Mouse (Mus musculus) hindbrain, embryonic 12.5 days (tissue): ENCODE results near the gene Sorcs1. TPM values are rescaled to one million over a fixed set of nuclear protein-coding genes. Genes with fewer than 3 reads are reported as not detected.

Experiments
- ATAC-seq: fragments of 200-750 bp; cut with Nextera tagmentation; 2 replicates; pipeline ENCODE4 v1.8.0; 2017; ENCODE audit warnings: moderate TSS enrichment; ENCODE audit not compliant: low FRiP score
- H3K27ac ChIP-seq: fragments of 300-500 bp; sonication (generic); 2 replicates; pipeline ENCODE4 v1.5.1; 2016; ENCODE audit warnings: mild to moderate bottlenecking
- H3K27me3 ChIP-seq: fragments of 300-500 bp; sonication (generic); 2 replicates; pipeline ENCODE4 v1.6.1; 2016; ENCODE audit warnings: mild to moderate bottlenecking
- H3K36me3 ChIP-seq: fragments of 300-500 bp; sonication (generic); 2 replicates; pipeline ENCODE4 v1.6.1; 2016; ENCODE audit warnings: mild to moderate bottlenecking
- H3K4me1 ChIP-seq: fragments of 300-500 bp; sonication (generic); 2 replicates; pipeline ENCODE4 v1.6.1; 2016
- H3K4me2 ChIP-seq: fragments of 300-500 bp; sonication (generic); replicated peaks from 2 replicates; pipeline ENCODE4 v1.6.1; 2016; ENCODE audit warnings: mild to moderate bottlenecking
- H3K4me3 ChIP-seq: fragments of 300-500 bp; sonication (generic); 2 replicates; pipeline ENCODE4 v1.5.1; 2016; ENCODE audit warnings: mild to moderate bottlenecking
- H3K9ac ChIP-seq: fragments of 300-500 bp; sonication (generic); 2 replicates; pipeline ENCODE4 v1.6.1; 2016; ENCODE audit warnings: mild to moderate bottlenecking, moderate library complexity
- H3K9me3 ChIP-seq: fragments of 300-500 bp; sonication (generic); replicated peaks from 2 replicates; pipeline ENCODE4 v1.6.1; 2016; ENCODE audit warnings: mild to moderate bottlenecking
- WGBS: fragments of 180-500 bp; shearing (Covaris S2); methylation state at CpG from one replicate; pipeline ENCODE4 v1.1.7; 2016; 5-methylcytosine and 5-hydroxymethylcytosine counted together
- polyA plus RNA-seq: library from polyadenylated mRNA; unstranded; fragments of >200 nt; fragmentation: Nextera tagmentation; extraction: Ambion mirVana; gene quantifications from 2 replicates; pipeline ENCODE4 v1.2.1, GENCODE M21; 2016

Sorcs1 gene
- polyA plus RNA-seq, 1 experiment from 2014 or later, result 11.4 TPM

DNA sequence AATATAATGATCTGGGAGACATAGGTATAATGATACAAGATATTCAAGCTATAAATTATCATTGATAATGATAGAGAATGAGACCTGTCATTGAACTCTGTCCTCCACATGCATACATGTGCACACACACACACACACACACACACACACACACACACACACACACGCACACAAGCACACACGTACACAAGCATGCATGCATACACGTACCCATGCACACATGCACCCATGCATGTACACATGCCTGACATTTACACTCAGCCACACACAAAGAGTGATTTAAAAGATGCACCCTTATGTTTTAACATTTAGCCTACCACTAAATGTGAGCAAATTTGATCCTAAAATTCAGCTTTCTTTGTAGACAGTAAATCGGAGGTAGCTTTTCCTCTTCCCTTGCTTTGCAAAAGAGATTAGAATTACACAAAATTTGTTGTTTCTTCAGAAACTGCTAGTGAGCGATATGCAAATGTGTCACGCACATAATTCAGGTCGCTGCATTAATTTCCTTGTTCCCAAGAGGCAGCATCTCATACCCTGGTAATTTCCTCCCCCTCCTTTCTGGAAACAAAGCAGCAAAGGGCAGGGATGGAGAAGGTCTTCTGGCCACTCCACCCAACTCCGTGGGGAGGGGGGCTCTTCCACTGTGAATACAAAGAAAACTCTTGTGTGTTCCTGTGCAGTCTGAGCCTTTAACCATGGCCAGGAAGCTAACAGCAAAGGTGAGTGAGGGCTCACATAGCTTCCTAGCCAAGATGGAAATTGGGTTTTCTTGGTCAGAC lies 38.0 kb downstream of the Sorcs1 start:
- peak overlapping the region; percentile 0 for H3K27ac ChIP-seq
- H3K27me3 ChIP-seq, result no peaks in the 10 kb centered on the region
- no peak overlapping the region for H3K4me2 ChIP-seq
- 59% methylated on average over 8 of the region's 8 CpGs for WGBS
- peaks cover 8% of the 10 kb centered on the region for H3K4me1 ChIP-seq
- H3K36me3 ChIP-seq, result no peaks in the 10 kb centered on the region
- no peaks in the 10 kb centered on the region for H3K9me3 ChIP-seq
- no peak overlapping the region for H3K4me3 ChIP-seq
- ATAC-seq, result peak; percentile 71; the same call in 1 of the 2 replicates
- no peak overlapping the region for H3K9ac ChIP-seq

DNA sequence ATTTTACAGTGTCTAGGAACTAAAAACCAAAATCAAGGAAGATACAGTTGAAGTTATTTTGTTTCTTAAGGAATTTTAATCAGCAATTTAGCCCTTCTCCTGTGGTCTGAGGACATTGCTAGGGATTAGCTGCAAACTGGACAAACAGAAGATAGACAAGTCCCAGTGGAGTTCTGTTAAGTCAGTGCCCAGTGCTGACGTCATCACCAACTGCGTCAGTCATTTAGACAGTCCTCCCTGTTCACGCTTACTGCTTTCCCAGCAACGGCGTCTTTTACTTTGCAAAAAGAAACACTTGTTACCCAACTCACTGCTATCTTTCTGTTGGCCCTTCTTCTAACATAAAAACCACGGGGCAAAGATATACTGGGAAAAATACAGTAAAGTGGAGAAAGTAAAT lies 40.3 kb downstream of the Sorcs1 start:
- Histone ChIP-seq H3K4me2 (no peak overlapping the region), H3K27ac (no peak overlapping the region), H3K4me3 (no peak overlapping the region), H3K27me3 (no peaks in the 10 kb centered on the region), H3K36me3 (no peaks in the 10 kb centered on the region), H3K9ac (no peak overlapping the region), H3K4me1 (peaks cover 8% of the 10 kb centered on the region), H3K9me3 (no peaks in the 10 kb centered on the region)
- ATAC-seq, result no peak
- 66% methylated on average over 6 of the region's 6 CpGs for WGBS

DNA sequence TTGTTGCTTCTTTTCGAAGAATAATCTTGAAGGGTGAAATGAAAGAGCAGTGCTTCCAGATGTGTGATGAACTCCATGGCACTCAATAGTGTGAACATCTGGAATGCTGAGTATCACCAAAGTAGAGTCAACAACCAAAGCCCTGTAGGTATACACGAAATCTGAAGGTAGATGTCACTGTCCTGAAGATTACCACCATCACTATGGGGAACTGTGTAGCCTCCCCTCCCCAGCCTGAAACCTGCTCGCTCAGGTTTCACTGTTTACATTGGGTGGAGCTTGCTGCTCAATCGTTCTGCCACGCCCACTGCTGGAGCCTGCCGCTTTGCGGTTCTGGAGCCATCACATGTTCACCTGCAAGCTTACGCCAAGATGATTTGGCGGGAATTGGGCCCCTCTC lies 64.4 kb downstream of the Sorcs1 start:
- no peak overlapping the region for H3K4me3 ChIP-seq
- no peaks in the 10 kb centered on the region for H3K27me3 ChIP-seq
- no peaks in the 10 kb centered on the region for H3K4me1 ChIP-seq
- no peak overlapping the region for H3K9ac ChIP-seq
- H3K4me2 ChIP-seq, result no peak overlapping the region
- 39% methylated on average over 9 of the region's 9 CpGs for WGBS
- no peak for ATAC-seq
- no peaks in the 10 kb centered on the region for H3K9me3 ChIP-seq
- no peaks in the 10 kb centered on the region for H3K36me3 ChIP-seq
- no peak overlapping the region for H3K27ac ChIP-seq

DNA sequence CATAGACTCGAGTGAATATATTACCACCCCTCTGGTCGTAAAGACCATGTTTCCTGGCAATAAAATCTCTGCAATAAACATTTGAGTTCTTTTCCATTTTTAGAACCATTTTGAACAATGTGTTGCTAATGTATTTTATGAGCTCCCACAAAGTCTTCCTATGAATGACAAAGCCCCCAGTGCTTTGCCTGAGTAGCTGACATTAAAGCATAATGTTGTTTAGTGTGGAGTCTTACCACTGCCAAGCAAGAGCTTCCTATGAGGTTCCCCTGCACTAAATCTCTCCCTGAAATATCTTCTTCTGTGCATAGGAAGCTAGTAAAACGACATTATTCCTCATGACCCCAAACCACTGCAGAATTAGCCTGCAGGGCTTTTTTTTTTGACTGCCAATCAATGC lies 66.8 kb downstream of the Sorcs1 start:
- Histone ChIP-seq H3K27me3 (no peaks in the 10 kb centered on the region), H3K4me3 (no peak overlapping the region)
- ATAC-seq, result no peak

DNA sequence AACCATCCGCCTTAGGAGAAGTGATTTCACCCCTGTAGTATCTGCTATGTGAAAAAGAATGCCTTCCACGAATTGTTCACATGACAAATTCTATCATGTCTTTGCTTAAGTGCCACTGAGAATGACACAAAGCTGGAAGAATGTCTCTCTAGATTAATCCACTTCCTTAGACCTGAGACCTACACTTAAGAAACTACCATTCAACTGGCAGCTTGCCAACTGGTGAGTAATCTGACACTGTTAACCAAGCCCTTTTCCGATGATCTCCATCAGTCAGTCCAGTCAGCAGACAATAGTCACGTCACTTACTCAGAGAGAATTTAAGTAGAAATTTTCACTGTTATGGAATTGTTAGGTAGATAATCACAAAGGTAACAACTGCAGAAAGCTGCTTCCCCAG lies 74.6 kb downstream of the Sorcs1 start:
- WGBS, result 70% methylated on average over 4 of the region's 4 CpGs
- H3K36me3 ChIP-seq, result no peaks in the 10 kb centered on the region
- H3K4me1 ChIP-seq, result no peaks in the 10 kb centered on the region
- H3K9me3 ChIP-seq, result no peaks in the 10 kb centered on the region
- H3K27me3 ChIP-seq, result no peaks in the 10 kb centered on the region
- no peak overlapping the region for H3K9ac ChIP-seq
- H3K27ac ChIP-seq, result no peak overlapping the region
- H3K4me2 ChIP-seq, result no peak overlapping the region
- ATAC-seq, result no peak
- no peak overlapping the region for H3K4me3 ChIP-seq

More for the DNA sequence above, 66.8 kb downstream of the Sorcs1 start:
- Histone ChIP-seq H3K4me2 (no peak overlapping the region), H3K4me1 (no peaks in the 10 kb centered on the region), H3K27ac (no peak overlapping the region), H3K36me3 (no peaks in the 10 kb centered on the region), H3K9me3 (no peaks in the 10 kb centered on the region), H3K9ac (no peak overlapping the region)
- WGBS, result 76% methylated on average over 3 of the region's 3 CpGs

DNA sequence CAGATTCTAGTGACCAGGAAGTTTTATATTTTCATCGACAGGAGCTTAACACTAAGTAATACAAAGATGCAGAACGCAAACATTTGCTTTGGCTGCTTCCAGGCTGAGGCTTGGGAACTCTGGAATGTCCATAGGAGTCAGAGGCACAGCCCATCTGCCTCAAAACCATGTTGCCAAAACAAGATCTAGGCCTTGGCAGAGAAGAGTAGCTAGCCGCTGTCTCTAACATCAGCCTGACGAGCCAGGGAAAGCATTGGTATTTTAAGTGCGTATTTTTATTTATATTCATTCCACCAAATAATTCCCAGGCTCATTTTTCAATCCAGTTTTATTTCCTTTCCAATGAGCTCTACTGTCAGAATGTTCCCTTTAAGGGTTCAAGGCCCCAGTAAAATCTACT lies 75.1 kb downstream of the Sorcs1 start:
- Histone ChIP-seq H3K9me3 (no peaks in the 10 kb centered on the region), H3K36me3 (no peaks in the 10 kb centered on the region), H3K9ac (no peak overlapping the region), H3K4me3 (no peak overlapping the region), H3K27me3 (no peaks in the 10 kb centered on the region), H3K4me1 (no peaks in the 10 kb centered on the region), H3K27ac (no peak overlapping the region), H3K4me2 (no peak overlapping the region)
- 90% methylated on average over 5 of the region's 5 CpGs for WGBS
- ATAC-seq, result no peak

DNA sequence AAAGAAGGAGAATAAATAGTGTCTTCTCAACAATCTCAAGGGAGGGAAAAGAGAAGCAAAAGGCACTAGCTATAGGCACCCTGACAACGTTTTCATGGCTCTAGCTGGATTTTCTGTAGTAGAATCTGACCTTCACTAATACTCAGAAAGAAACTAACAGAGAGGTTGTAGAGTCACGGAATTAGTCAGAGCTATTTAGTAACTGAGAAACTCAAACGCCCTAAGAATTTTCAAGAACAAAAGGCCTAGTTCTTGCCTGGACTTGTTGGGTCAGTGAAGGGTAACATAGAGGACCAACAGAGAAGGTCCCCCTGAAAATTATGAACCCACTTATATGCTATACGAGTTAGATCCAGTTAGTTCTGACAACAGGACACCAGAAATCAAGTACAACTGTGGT lies 81.1 kb downstream of the Sorcs1 start:
- 86% methylated on average over 4 of the region's 4 CpGs for WGBS
- no peaks in the 10 kb centered on the region for H3K9me3 ChIP-seq
- no peak for ATAC-seq

DNA sequence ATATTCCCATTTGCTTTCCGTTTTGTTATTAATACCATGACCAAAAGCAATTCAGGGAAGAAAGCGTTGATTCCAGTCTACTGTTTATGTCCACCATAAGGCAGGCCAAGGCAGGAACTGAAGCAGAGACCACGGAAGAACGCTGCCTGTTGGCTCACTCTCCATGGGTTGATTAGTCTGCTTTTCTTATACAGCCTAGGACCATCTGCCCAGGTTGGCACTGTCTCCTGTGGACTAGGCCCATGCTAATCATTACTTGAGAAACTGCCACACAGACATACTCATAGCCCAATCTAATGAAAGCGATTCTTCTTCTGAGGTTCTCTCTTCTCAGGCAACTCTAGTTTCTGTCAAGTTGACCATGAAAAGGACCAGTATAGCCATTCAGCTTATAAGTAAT lies 92.3 kb downstream of the Sorcs1 start:
- Histone ChIP-seq H3K36me3 (no peaks in the 10 kb centered on the region), H3K9ac (no peak overlapping the region), H3K4me1 (no peaks in the 10 kb centered on the region), H3K27me3 (no peaks in the 10 kb centered on the region), H3K9me3 (no peaks in the 10 kb centered on the region), H3K27ac (no peak overlapping the region), H3K4me2 (no peak overlapping the region), H3K4me3 (no peak overlapping the region)
- no peak for ATAC-seq
- 93% methylated on average over 5 of the region's 5 CpGs for WGBS

More for the DNA sequence above, 81.1 kb downstream of the Sorcs1 start:
- Histone ChIP-seq H3K27ac (no peak overlapping the region), H3K9ac (no peak overlapping the region), H3K4me1 (no peaks in the 10 kb centered on the region), H3K27me3 (no peaks in the 10 kb centered on the region), H3K36me3 (no peaks in the 10 kb centered on the region), H3K4me3 (no peak overlapping the region), H3K4me2 (no peak overlapping the region)

DNA sequence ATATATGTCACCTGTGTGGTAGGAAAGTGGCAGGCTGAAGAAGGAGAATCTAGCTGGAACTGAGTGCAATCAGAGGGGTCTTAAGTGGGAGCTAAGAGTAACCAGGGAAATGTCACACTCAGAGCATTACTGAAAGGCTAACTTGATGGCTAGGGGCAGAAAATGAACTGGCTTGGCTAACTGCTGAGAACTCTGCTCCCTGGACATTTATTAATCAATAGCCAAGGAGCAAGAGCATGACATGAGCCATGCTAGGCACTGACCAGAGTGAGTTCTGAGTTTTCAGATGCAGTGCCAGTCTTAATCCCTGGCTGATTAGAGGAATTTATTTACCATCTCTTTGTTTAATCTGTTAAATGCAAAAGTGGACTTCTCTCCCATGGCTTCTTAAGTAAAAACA lies 95.5 kb downstream of the Sorcs1 start:
- Histone ChIP-seq H3K4me3 (no peak overlapping the region), H3K27me3 (no peaks in the 10 kb centered on the region), H3K27ac (no peak overlapping the region), H3K9me3 (no peaks in the 10 kb centered on the region), H3K4me1 (no peaks in the 10 kb centered on the region), H3K36me3 (no peaks in the 10 kb centered on the region), H3K9ac (no peak overlapping the region), H3K4me2 (no peak overlapping the region)
- no peak for ATAC-seq

DNA sequence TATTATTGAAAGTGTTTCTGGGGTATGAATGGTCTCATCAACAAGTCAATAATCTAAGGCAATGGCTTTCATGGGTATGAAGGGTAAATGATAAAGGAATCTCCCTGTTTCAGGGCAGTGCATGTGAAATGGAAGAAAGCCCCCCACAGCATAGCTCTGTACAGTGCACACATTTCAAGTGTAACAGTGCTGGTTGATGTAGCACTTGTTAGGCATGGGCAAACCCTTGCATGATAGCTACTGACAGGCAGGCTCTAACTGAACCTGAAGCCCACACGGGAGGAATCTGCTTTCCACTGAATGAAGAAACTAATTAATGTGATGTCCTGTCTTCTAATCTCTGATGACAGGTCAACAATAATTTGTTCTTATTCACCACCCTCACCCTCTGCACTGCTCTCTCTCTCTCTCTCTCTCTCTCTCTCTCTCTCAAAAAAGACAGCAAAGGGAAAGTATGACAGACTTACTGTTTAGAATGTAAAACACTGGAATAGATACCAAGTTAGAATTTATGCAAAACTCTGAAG lies 108.7 kb downstream of the Sorcs1 start:
- H3K27me3 ChIP-seq, result no peaks in the 10 kb centered on the region
- no peaks in the 10 kb centered on the region for H3K4me1 ChIP-seq
- no peaks in the 10 kb centered on the region for H3K36me3 ChIP-seq
- ATAC-seq, result no peak
- H3K9me3 ChIP-seq, result no peaks in the 10 kb centered on the region
- no peak overlapping the region for H3K9ac ChIP-seq
- no peak overlapping the region for H3K4me3 ChIP-seq
- no peak overlapping the region for H3K4me2 ChIP-seq
- no peak overlapping the region for H3K27ac ChIP-seq
- WGBS, result 54% methylated on average over 1 of the region's 1 CpGs

DNA sequence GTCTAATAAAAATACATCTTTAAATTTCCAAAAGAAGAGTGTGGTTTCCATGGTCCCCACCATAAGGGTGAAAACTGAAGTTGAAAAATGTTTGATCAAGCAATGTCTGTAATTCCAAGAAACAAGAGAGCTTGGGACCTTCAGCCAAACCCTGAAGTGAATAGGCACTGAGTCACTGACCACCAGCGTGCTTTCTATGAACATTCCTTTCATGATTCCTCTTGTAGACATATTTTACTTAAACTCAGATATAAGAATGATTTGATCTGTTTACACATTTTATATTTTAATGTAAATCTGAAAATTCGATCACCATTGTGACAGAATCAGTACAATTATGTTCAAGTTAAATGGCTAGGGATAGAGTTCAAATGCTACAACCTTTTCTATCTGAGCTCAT lies 112.1 kb downstream of the Sorcs1 start:
- no peaks in the 10 kb centered on the region for H3K4me1 ChIP-seq
- no peak for ATAC-seq
- no peak overlapping the region for H3K9ac ChIP-seq
- no peak overlapping the region for H3K4me2 ChIP-seq
- H3K27ac ChIP-seq, result no peak overlapping the region
- no peaks in the 10 kb centered on the region for H3K36me3 ChIP-seq
- no peaks in the 10 kb centered on the region for H3K9me3 ChIP-seq
- H3K4me3 ChIP-seq, result no peak overlapping the region
- H3K27me3 ChIP-seq, result no peaks in the 10 kb centered on the region
- WGBS, result 91% methylated on average over 2 of the region's 2 CpGs

DNA sequence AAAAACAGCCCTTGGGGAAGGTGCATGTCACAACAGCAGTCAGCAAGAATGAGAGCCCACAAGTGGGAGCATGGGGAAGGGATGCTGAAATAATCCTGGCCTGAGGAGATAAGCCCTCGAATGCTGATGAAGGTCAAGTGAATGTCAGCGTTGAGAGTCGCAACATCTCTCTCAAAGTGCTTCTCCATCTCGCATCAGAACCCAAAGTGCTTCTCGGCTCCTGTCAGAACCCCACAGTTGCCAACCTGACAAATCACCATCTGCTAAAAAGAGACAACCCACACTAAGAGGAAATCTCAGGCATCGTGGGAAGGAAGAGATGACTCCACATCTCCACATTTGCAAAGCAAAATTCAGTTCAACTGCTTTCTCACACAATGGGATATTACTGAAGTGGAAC lies 119.7 kb downstream of the Sorcs1 start:
- Histone ChIP-seq H3K9me3 (no peaks in the 10 kb centered on the region), H3K27ac (no peak overlapping the region), H3K36me3 (no peaks in the 10 kb centered on the region), H3K4me3 (no peak overlapping the region), H3K4me1 (no peaks in the 10 kb centered on the region), H3K27me3 (no peaks in the 10 kb centered on the region), H3K4me2 (no peak overlapping the region), H3K9ac (no peak overlapping the region)
- WGBS, result 28% methylated on average over 6 of the region's 6 CpGs
- ATAC-seq, result no peak

DNA sequence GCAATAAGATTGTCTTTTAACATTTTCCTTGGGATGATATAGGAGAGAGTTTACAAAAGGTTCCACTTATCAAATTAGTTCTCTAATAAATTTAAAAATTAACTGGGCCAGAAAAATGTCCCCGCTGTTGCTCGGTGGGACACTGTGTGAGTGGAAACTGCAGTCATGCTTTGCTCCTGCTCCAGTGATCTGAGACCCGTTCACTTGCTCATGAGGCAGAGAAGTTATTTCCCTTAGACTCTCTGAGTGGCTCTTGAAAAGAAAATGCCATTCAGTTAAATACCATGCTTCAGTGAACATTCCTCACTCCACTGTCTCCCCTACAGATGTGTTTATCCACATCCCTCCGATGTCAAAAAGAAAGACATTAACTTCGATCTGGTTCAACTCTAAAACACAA lies 144.4 kb downstream of the Sorcs1 start:
- Histone ChIP-seq H3K36me3 (no peaks in the 10 kb centered on the region), H3K4me1 (no peaks in the 10 kb centered on the region; the same call in 1 of the 2 replicates), H3K9ac (no peak overlapping the region), H3K27ac (no peak overlapping the region), H3K4me2 (no peak overlapping the region), H3K27me3 (no peaks in the 10 kb centered on the region), H3K4me3 (no peak overlapping the region), H3K9me3 (no peaks in the 10 kb centered on the region)
- no peak for ATAC-seq
- 33% methylated on average over 5 of the region's 5 CpGs for WGBS
